Mouse (Mus musculus) small intestine, adult 2 months (tissue): ENCODE measurements at regions not wholly inside any gene's neighbourhood (a gene's known extent, or its start where the extent isn't known, plus 50 kb on each side); places are given as distances from the start of the nearest gene placed in this dataset.

ENCODE experiments used
- CTCF ChIP-seq: fragments of 200-500 bp; IDR thresholded peaks from 2 replicates; pipeline ENCODE4 v1.5.1; 2012; ENCODE audit warnings: low read depth, mild to moderate bottlenecking, control low read depth, inconsistent platforms, low read length, moderate library complexity, mixed read lengths; ENCODE audit not compliant: insufficient replicate concordance, insufficient read length; ENCODE audit errors: extremely low read depth
- POLR2A ChIP-seq: fragments of 200-500 bp; IDR thresholded peaks from 2 replicates; pipeline ENCODE4 v1.6.1; 2012; ENCODE audit warnings: low read depth, mild to moderate bottlenecking, control low read depth, inconsistent platforms, low read length, moderate library complexity

DNA sequence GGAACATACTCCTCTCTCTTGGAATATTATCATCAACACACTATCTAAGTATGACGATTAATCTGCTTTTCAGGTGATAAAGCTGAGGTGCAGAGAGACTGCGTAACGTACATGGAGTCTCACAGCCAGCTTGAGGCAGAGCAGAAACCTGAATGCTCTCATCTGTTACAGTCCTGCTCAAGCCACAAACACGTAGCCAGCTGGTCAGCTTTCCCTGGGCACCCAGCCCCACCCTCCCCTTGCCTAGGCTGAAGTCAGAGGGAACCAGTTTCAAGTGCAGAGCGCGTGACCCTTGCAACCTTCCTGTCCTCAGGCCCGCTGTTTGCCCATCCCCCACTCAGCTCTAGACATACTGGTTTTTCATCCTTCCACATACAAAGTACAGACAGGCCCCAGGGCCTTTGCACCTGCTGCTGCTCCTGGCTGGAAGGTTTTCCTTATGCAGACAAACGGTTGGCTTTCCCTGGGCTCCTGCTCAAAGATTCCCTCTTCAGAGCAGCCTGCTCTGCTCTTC, 108.9 kb downstream of the Vegfa start:
- TF ChIP-seq CTCF (no peak), POLR2A (no peak)
